Comparison of ENCODE assay signal across 38 mouse cellular contexts in genomic region chr3:75308861-75309260, GRCm38 (mm10). TPM values are rescaled to one million over a fixed set of nuclear protein-coding genes. Genes with fewer than 3 reads are reported as not detected.
"Had no signal": no experiment of that assay in that cellular context is flagged by ENCODE, and none has a peak within 500 bp of the region (broad histone marks: within the 10 kb centered on the region; RNA-seq: fewer than 3 reads in every experiment).

No protein-coding gene starts in this region.

- H3K36me3 ChIP-seq: heart, embryonic 13.5 days; heart, embryonic 15.5 days; hindbrain, embryonic 13.5 days; hindbrain, embryonic 15.5 days; limb, embryonic 13.5 days; limb, embryonic 15.5 days; liver, embryonic 12.5 days had no signal

- H3K27me3 ChIP-seq: heart, embryonic 13.5 days; heart, embryonic 15.5 days; hindbrain, embryonic 13.5 days; hindbrain, embryonic 15.5 days; limb, embryonic 13.5 days; limb, embryonic 15.5 days; liver, embryonic 12.5 days had no signal

- DNase-seq: gastrocnemius, postnatal 14 days; gastrocnemius, postnatal 36 days; heart, adult 11 months; heart, adult 2 months; heart, postnatal 14 days; heart, postnatal 36 days; kidney, adult 18-20 months; kidney, adult 8-10 months; kidney, postnatal 10 days; kidney, postnatal 25 days; left cerebral cortex, postnatal 4 days had no signal

- H3K9ac ChIP-seq: heart, embryonic 13.5 days; heart, embryonic 15.5 days; hindbrain, embryonic 13.5 days; hindbrain, embryonic 15.5 days; limb, embryonic 13.5 days; limb, embryonic 15.5 days; liver, embryonic 12.5 days; liver, embryonic 14.5 days had no signal

- H3K27ac ChIP-seq: heart, adult 2 months; heart, embryonic 13.5 days; heart, embryonic 15.5 days; hindbrain, embryonic 13.5 days; hindbrain, embryonic 15.5 days; hindbrain, postnatal 0 days; layer of hippocampus, adult 2 months; limb, embryonic 13.5 days; limb, embryonic 15.5 days; liver, embryonic 12.5 days; liver, embryonic 14.5 days had no signal

- H3K4me3 ChIP-seq: heart, adult 2 months; heart, embryonic 13.5 days; heart, embryonic 15.5 days; hindbrain, embryonic 13.5 days; hindbrain, embryonic 15.5 days; layer of hippocampus, adult 2 months; limb, embryonic 13.5 days; limb, embryonic 15.5 days; liver, embryonic 12.5 days had no signal

- H3K4me1 ChIP-seq: heart, embryonic 13.5 days; heart, embryonic 15.5 days; hindbrain, embryonic 13.5 days; hindbrain, embryonic 15.5 days; limb, embryonic 13.5 days; limb, embryonic 15.5 days; liver, embryonic 12.5 days had no signal

- H3K9me3 ChIP-seq: heart, embryonic 13.5 days; heart, embryonic 15.5 days; hindbrain, embryonic 13.5 days; hindbrain, embryonic 15.5 days; limb, embryonic 13.5 days; limb, embryonic 15.5 days; liver, embryonic 12.5 days had no signal

- ATAC-seq: hindbrain, postnatal 0 days had no signal

- H3K4me2 ChIP-seq: heart, embryonic 11.5 days; heart, embryonic 13.5 days; heart, embryonic 15.5 days; hindbrain, embryonic 13.5 days; hindbrain, embryonic 15.5 days; limb, embryonic 13.5 days; limb, embryonic 15.5 days; liver, embryonic 12.5 days had no signal

RNA-seq across cellular contexts. Expression of gene Serpini2, which starts 39.0 kb away (rescaled TPM):
- total RNA-seq: gastrocnemius, adult 18-20 months; gastrocnemius, adult 8-10 months; gastrocnemius, postnatal 14 days; gastrocnemius, postnatal 36 days; heart, adult 2 months; heart, postnatal 14 days; heart, postnatal 36 days; hematopoietic stem cell, adult 5-6 weeks; hindbrain, postnatal 0 days; layer of hippocampus, adult 2 months; layer of hippocampus, postnatal 10 days; layer of hippocampus, postnatal 25 days; left cerebral cortex, adult 18-20 months; left cerebral cortex, adult 8-10 months; left cerebral cortex, postnatal 10 days; left cerebral cortex, postnatal 25 days; left cerebral cortex, postnatal 4 days had no signal
- polyA plus RNA-seq: gonadal fat pad, adult 2 months; heart, adult 2 months; heart, embryonic 11.5 days; heart, embryonic 13.5 days; heart, embryonic 15.5 days; heart, postnatal 0 days; hindbrain, embryonic 11.5 days; hindbrain, embryonic 13.5 days; hindbrain, embryonic 15.5 days; hindbrain, postnatal 0 days; kidney, embryonic 14.5 days; kidney, embryonic 16.5 days; limb, embryonic 11.5 days; limb, embryonic 13.5 days; limb, embryonic 15.5 days; liver, adult 2 months; liver, embryonic 12.5 days had no signal
